Mouse (Mus musculus) heart, adult 2 months (tissue): Measurements from ENCODE around the gene Cope. TPM values are rescaled to one million over a fixed set of nuclear protein-coding genes. Genes with fewer than 3 reads are reported as not detected.

Experiments used
- DNase-seq, 2 experiments: peaks; one replicate each; pipeline ENCODE4 v3.0.0; 2021
- H3K27ac ChIP-seq: fragments of 200-600 bp; 2 replicates; pipeline ENCODE4 v1.8.1; 2022
- H3K27me3 ChIP-seq: fragments of 200-500 bp; 2 replicates; pipeline ENCODE4 v1.6.1; 2012; ENCODE audit warnings: mild to moderate bottlenecking, low read length, inconsistent platforms, mixed read lengths; ENCODE audit not compliant: control insufficient read depth, insufficient read depth
- H3K36me3 ChIP-seq: fragments of 200-500 bp; 2 replicates; pipeline ENCODE4 v1.6.1; 2012; ENCODE audit warnings: low read length, inconsistent platforms; ENCODE audit not compliant: control insufficient read depth, insufficient read depth
- H3K4me1 ChIP-seq: fragments of 200-500 bp; 2 replicates; pipeline ENCODE4 v1.6.1; 2011; ENCODE audit warnings: low read length; ENCODE audit not compliant: control insufficient read depth, insufficient read depth
- H3K4me3 ChIP-seq: fragments of 200-600 bp; 2 replicates; pipeline ENCODE4 v1.8.1; 2022
- H3K79me2 ChIP-seq: fragments of 200-500 bp; replicated peaks from 2 replicates; pipeline ENCODE4 v1.6.1; 2012; ENCODE audit warnings: mild to moderate bottlenecking, inconsistent platforms, low read length, moderate library complexity, mixed read lengths; ENCODE audit not compliant: control insufficient read depth, insufficient read depth
- H3K9ac ChIP-seq: fragments of 200-500 bp; 2 replicates; pipeline ENCODE4 v1.6.1; 2012; ENCODE audit warnings: low read depth, mild to moderate bottlenecking, control low read depth, inconsistent platforms, low read length, mixed read lengths
- CTCF ChIP-seq: fragments of 200-600 bp; IDR thresholded peaks from 2 replicates; pipeline ENCODE4 v1.8.1; 2022; ENCODE audit warnings: antibody characterized with exemption, mild to moderate bottlenecking, moderate library complexity
- EP300 ChIP-seq: fragments of 200-500 bp; IDR thresholded peaks from 2 replicates; pipeline ENCODE4 v1.6.1; 2011; ENCODE audit warnings: low read depth, low read length, control low read depth; ENCODE audit not compliant: insufficient read depth
- POLR2A ChIP-seq: fragments of 200-500 bp; IDR thresholded peaks from 2 replicates; pipeline ENCODE4 v1.6.1; 2011; ENCODE audit warnings: mild to moderate bottlenecking, low read depth, low read length, control low read depth; ENCODE audit not compliant: insufficient read depth
- WGBS: fragments of 180-500 bp; shearing (Covaris S2); methylation state at CpG from one replicate; pipeline ENCODE4 v1.1.7; 2018; 5-methylcytosine and 5-hydroxymethylcytosine counted together
- intact Hi-C: fragments of 180-260 bp; cut with DNase I; formaldehyde crosslinking; loops from one replicate; pipeline ENCODE4 v1.15.1; 2025
- polyA plus RNA-seq: library from polyadenylated mRNA; depleted of rRNA; stranded (reverse); fragments of >200 nt; gene quantifications from 2 replicates; pipeline ENCODE4 v1.2.3, GENCODE M21; 2012
- total RNA-seq, 2 experiments: library from RNA; stranded (reverse); gene quantifications; 2 replicates each; pipeline ENCODE4 v1.2.3; 2021

Cope gene
- total and polyA plus RNA-seq, 3 experiments: 147 to 209 (median 155) TPM

GRCm38 (mm10) chr8:70268311-70268710 lies 34.0 kb upstream of the Cope start:
- H3K9ac ChIP-seq: no peak overlapping the region
- no peaks in the 10 kb centered on the region for H3K36me3 ChIP-seq
- peaks cover 6% of the 10 kb centered on the region; the same call in 1 of the 2 replicates for H3K4me1 ChIP-seq
- no peaks in the 10 kb centered on the region for H3K27me3 ChIP-seq
- no peak for DNase-seq
- H3K27ac ChIP-seq: no peak overlapping the region
- intact Hi-C loops: no loop called here
- WGBS: 75% methylated on average over 5 of the region's 5 CpGs
- no peak overlapping the region for H3K4me3 ChIP-seq
- no peak for TF ChIP-seq EP300
- TF ChIP-seq CTCF: no peak
- no peak for TF ChIP-seq POLR2A
- H3K79me2 ChIP-seq: no peaks in the 10 kb centered on the region

DNA sequence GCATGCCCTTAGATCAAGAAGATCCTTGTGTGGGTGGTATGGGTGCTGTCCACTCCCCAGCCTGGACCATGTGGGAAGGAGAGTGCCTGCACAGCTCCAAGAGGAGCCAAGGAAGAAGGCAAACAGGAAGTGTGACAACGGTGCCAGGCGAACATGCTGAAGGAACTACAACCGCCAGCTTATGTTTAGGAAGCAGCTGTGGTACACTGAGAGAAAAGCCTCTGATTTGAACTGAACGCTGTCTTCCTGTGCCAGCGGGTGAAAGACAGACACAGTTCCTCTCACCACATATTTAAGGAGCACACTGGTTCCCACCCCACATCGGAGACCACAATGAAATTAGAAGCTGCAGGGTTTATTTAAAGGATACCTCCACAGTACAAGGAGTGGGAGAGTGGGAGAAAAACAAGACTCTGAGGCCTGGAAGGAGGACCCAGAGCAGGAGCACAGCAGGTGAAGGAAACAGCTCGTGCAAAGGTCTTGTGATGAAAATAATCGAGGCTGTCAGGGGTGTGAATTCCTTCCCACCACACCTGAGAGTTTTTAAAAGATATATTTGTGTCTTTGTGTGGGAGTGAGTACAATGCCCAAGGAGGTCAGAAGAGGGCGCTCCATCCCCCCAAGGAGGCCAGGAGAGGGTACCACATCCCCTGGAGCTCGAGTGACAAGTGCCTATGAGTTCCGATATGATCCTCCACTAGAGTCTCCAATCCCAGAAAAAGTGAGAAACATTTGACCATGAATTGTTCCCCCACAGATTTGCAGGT lies 33.3 kb upstream of the Cope start:
- H3K27me3 ChIP-seq: no peaks in the 10 kb centered on the region
- H3K79me2 ChIP-seq: no peaks in the 10 kb centered on the region
- no peak overlapping the region for H3K4me3 ChIP-seq
- H3K9ac ChIP-seq: no peak overlapping the region
- intact Hi-C loops: no loop called here
- 37% methylated on average over 11 of the region's 11 CpGs for WGBS
- DNase-seq: no peak
- no peak for TF ChIP-seq POLR2A
- TF ChIP-seq CTCF: peak; percentile 65
- no peaks in the 10 kb centered on the region for H3K36me3 ChIP-seq
- H3K27ac ChIP-seq: no peak overlapping the region
- peaks cover 8% of the 10 kb centered on the region; the same call in 1 of the 2 replicates for H3K4me1 ChIP-seq

DNA sequence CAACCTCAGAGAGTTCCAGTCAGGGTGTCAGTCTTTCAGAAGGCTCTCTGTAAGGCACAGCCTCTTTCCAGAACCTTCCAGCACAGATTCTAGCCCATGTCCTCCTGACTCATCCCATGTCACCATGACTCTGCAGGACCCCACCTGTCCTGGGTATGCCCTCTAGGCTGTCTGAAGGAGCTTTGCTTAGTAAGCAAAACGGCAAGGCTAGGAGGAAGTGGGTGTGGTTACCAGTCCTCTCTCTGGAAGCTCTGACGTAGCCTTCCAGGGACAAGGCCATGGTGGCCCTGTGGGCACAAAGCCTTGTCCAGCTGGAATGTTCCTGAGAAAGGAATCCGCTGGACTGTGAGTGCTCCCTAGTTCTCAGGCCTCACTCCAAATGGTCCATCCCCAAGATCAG lies 29.4 kb upstream of the Cope start:
- H3K79me2 ChIP-seq: no peaks in the 10 kb centered on the region
- peaks cover 13% of the 10 kb centered on the region for H3K4me1 ChIP-seq
- peak in 1 of 2 experiments; percentile 46 for DNase-seq
- peak overlapping the region; percentile 31 for H3K27ac ChIP-seq
- H3K27me3 ChIP-seq: no peaks in the 10 kb centered on the region
- H3K4me3 ChIP-seq: no peak overlapping the region
- WGBS: 27% methylated on average over 3 of the region's 3 CpGs
- TF ChIP-seq CTCF (no peak), EP300 (no peak), POLR2A (no peak)
- no peaks in the 10 kb centered on the region for H3K36me3 ChIP-seq
- intact Hi-C loops: no loop called here
- H3K9ac ChIP-seq: no peak overlapping the region

DNA sequence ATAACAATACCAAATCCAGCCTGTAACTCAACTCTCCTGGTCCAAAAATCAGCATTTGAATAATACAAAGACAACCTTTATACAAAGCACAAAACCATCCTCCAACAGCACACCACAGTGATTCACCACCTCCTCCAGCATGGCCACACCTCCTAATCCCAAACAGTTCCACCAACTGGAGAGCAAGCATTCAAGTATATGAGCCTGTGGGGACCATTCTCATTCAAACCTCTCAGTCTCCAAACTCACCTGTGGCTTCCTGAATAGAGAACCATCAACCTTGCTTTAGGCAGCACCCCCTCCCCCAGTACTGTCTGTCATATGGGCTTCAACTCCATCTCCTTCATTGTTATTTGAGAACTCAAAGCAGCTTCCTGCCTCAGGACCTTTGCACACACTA lies 28.0 kb upstream of the Cope start:
- Histone ChIP-seq H3K9ac (no peak overlapping the region), H3K4me1 (peaks cover 17% of the 10 kb centered on the region), H3K4me3 (no peak overlapping the region), H3K79me2 (no peaks in the 10 kb centered on the region), H3K27me3 (no peaks in the 10 kb centered on the region), H3K36me3 (no peaks in the 10 kb centered on the region), H3K27ac (no peak overlapping the region)
- TF ChIP-seq POLR2A (no peak), EP300 (no peak)
- intact Hi-C loops: no loop called here
- no peak for DNase-seq

GRCm38 (mm10) chr8:70276476-70276875 lies 25.8 kb upstream of the Cope start:
- Histone ChIP-seq H3K79me2 (no peaks in the 10 kb centered on the region), H3K27me3 (no peaks in the 10 kb centered on the region), H3K4me1 (peaks cover 18% of the 10 kb centered on the region), H3K4me3 (no peak overlapping the region), H3K9ac (no peak overlapping the region), H3K27ac (peak overlapping the region; percentile 71), H3K36me3 (no peaks in the 10 kb centered on the region)
- 51% methylated on average over 3 of the region's 3 CpGs for WGBS
- TF ChIP-seq POLR2A: peak; percentile 51; the same call in 1 of the 2 replicates
- TF ChIP-seq CTCF: no peak
- peak; percentile 81 for TF ChIP-seq EP300
- DNase-seq: peak in 1 of 2 experiments; percentile 53
- intact Hi-C loops: no loop called here

DNA sequence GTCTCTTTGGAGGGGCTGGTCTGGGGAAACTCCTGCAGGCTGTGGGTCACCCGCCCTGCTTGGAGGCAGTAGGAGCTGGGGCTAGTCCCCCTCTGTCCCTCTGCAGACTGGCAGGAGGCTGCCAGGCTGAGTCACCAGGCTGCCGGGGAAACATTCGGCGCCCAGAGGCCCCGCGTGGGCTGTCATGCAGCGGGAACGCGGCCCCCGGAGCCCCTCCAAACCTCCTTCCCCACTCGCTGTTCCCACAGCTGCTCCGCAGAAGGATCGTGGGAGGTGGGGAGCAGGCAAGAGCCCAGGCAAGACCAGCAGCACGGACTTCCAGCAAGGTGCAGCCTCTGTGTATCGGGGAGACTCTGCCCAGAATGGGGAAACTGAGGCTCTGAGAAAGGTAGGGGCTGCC lies 24.1 kb upstream of the Cope start:
- WGBS: 55% methylated on average over 15 of the region's 15 CpGs
- intact Hi-C loops: no loop called here
- no peak for DNase-seq

More for the DNA sequence above, 24.1 kb upstream of the Cope start:
- no peaks in the 10 kb centered on the region for H3K36me3 ChIP-seq
- peak overlapping the region; percentile 40 for H3K27ac ChIP-seq
- peaks cover 17% of the 10 kb centered on the region for H3K4me1 ChIP-seq
- H3K4me3 ChIP-seq: no peak overlapping the region
- no peak for TF ChIP-seq POLR2A
- no peak for TF ChIP-seq EP300
- TF ChIP-seq CTCF: no peak
- no peaks in the 10 kb centered on the region for H3K79me2 ChIP-seq
- H3K9ac ChIP-seq: no peak overlapping the region
- H3K27me3 ChIP-seq: no peaks in the 10 kb centered on the region
